Mouse (Mus musculus) lung, embryonic 14.5 days (tissue): ENCODE measurements around the gene Oit1. TPM values are rescaled to one million over a fixed set of nuclear protein-coding genes. Genes with fewer than 3 reads are reported as not detected.

Source experiments
- ATAC-seq: fragments of 200-750 bp; cut with Nextera tagmentation; 2 replicates; pipeline ENCODE4 v1.8.0; 2017; ENCODE audit warnings: mild to moderate bottlenecking, moderate TSS enrichment, moderate library complexity; ENCODE audit not compliant: insufficient read depth
- DNase-seq: peaks from one replicate; pipeline ENCODE4 v3.0.0-alpha.2; 2015
- H3K27ac ChIP-seq: fragments of 300-500 bp; sonication (generic); 2 replicates; pipeline ENCODE4 v1.5.1; 2014; ENCODE audit warnings: low read depth, mild to moderate bottlenecking, moderate library complexity
- H3K27me3 ChIP-seq: fragments of 300-500 bp; sonication (generic); 2 replicates; pipeline ENCODE4 v1.6.1; 2014; ENCODE audit warnings: low read length, control low read depth; ENCODE audit not compliant: insufficient read depth
- H3K36me3 ChIP-seq: fragments of 300-500 bp; sonication (generic); 2 replicates; pipeline ENCODE4 v1.6.1; 2014; ENCODE audit warnings: control low read depth; ENCODE audit not compliant: insufficient read depth
- H3K4me1 ChIP-seq: fragments of 300-500 bp; sonication (generic); 2 replicates; pipeline ENCODE4 v1.6.1; 2014; ENCODE audit warnings: antibody characterized with exemption, control low read depth; ENCODE audit not compliant: insufficient read depth
- H3K4me2 ChIP-seq: fragments of 300-500 bp; sonication (generic); 2 replicates; pipeline ENCODE4 v1.6.1; 2014; ENCODE audit warnings: mild to moderate bottlenecking
- H3K4me3 ChIP-seq: fragments of 300-500 bp; sonication (generic); 2 replicates; pipeline ENCODE4 v1.5.1; 2014; ENCODE audit warnings: low read depth, low read length
- H3K9ac ChIP-seq: fragments of 300-500 bp; sonication (generic); 2 replicates; pipeline ENCODE4 v1.6.1; 2014
- H3K9me3 ChIP-seq: fragments of 300-500 bp; sonication (generic); 2 replicates; pipeline ENCODE4 v1.6.1; 2016; ENCODE audit warnings: low read depth, low read length, control low read depth
- CTCF ChIP-seq: IDR thresholded peaks from 2 replicates; pipeline ENCODE4 v1.5.1; 2016; ENCODE audit warnings: antibody characterized with exemption, low read depth
- WGBS: fragments of 180-500 bp; shearing (Covaris S2); extraction: QIAGEN DNeasy Blood & Tissue Kit; methylation state at CpG from one replicate; pipeline ENCODE4 v1.1.7; 2014; 5-methylcytosine and 5-hydroxymethylcytosine counted together
- polyA plus RNA-seq: library from polyadenylated mRNA; unstranded; fragments of >200 nt; fragmentation: Nextera tagmentation; extraction: Ambion mirVana; gene quantifications from 2 replicates; pipeline ENCODE4 v1.2.1, GENCODE M21; 2014

Oit1 gene
- polyA plus RNA-seq, 1 experiment from 2014 or later: 0.43 TPM

GRCm38 (mm10) chr14:8300281-8300680 lies 78.3 kb downstream of the Oit1 start:
- WGBS: 33% methylated on average over 8 of the region's 8 CpGs
- ATAC-seq (no peak), DNase-seq (peak; percentile 81)
- no peak overlapping the region for H3K9ac ChIP-seq
- no peak overlapping the region for H3K27ac ChIP-seq
- no peak overlapping the region for H3K4me3 ChIP-seq
- H3K9me3 ChIP-seq: no peaks in the 10 kb centered on the region
- H3K4me2 ChIP-seq: no peak overlapping the region
- H3K4me1 ChIP-seq: peaks cover 4% of the 10 kb centered on the region; the same call in 1 of the 2 replicates
- no peaks in the 10 kb centered on the region for H3K36me3 ChIP-seq
- no peaks in the 10 kb centered on the region for H3K27me3 ChIP-seq
- peak; percentile 72 for TF ChIP-seq CTCF

Other genes with a start within 250 kb of the Oit1 start
- 166 and 173 TPM in 2 replicates for gene Pdhb, start 205.7 kb downstream of the Oit1 start, polyA plus RNA-seq
- 15.6 and 16.6 TPM in 2 replicates for gene Kctd6, start 164.6 kb downstream of the Oit1 start, polyA plus RNA-seq
- gene Acox2, start 119.4 kb downstream of the Oit1 start, polyA plus RNA-seq: 0.47 and 0.78 TPM in 2 replicates
- gene Fam107a, start 60.7 kb downstream of the Oit1 start, polyA plus RNA-seq: 0.38 and 0.58 TPM in 2 replicates